Mouse (Mus musculus): ENCODE data around the gene Vwa8.

DNA sequence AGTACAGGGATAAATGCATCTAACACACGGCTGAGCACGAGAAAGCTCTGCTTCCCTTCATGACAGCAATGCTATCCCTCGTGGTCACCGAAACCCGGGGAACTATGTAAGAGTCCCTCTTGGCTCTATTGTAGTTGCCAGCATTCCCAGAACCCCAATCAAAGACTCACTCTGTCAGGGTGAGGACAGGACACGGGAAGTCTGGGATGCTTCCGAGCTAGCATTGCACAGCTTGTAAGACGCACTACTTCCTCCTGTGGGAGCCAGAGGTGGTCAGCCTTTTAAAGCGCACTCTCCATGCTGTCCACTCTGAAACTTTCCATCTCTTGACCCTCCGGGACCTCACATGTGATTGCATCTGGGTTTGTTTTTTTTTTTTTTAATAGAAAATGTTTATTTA is 335.2 kb downstream of the Vwa8 start:
- TF ChIP-seq CTCF (IDR thresholded peaks at IDR 0.05; ENCODE audit: control insufficient read depth, insufficient read depth, insufficient read length) (no peak), MYOD1 (IDR thresholded peaks at IDR 0.05; ENCODE audit: control insufficient read depth, insufficient read length, low read depth) (no peak), MAX (IDR thresholded peaks at IDR 0.05) (no peak), USF1 (IDR thresholded peaks at IDR 0.05; ENCODE audit: low read depth) (no peak), MYOG (IDR thresholded peaks at IDR 0.05; ENCODE audit: control insufficient read depth, extremely low read depth, insufficient read length) (no peak)
